Mouse (Mus musculus): ENCODE measurements around the gene Mrpl38.

- TF ChIP-seq EP300 (IDR thresholded peaks at IDR 0.05; ENCODE audit: insufficient read depth, low read depth, low read length) = no peak
- TF ChIP-seq CTCF (IDR thresholded peaks at IDR 0.05; ENCODE audit: low read depth, low read length) = peak; percentile 12
- TF ChIP-seq POLR2A (IDR thresholded peaks at IDR 0.05; ENCODE audit: insufficient read depth, low read length) = no peak
Measured at GRCm38 (mm10) chr11:116111067-116111466, 27.6 kb downstream of the Mrpl38 start.
